Mouse (Mus musculus): ENCODE data around the gene Hsf5. TPM values are rescaled to one million over a fixed set of nuclear protein-coding genes. Genes with fewer than 3 reads are reported as not detected.

Gene Hsf5
- polyA plus RNA-seq (2015; fragmentation: Nextera tagmentation; extraction: Ambion mirVana) = 0.38 and 0.49 TPM in 2 replicates

GRCm38 (mm10) chr11:87616790-87617474 lies at the start of gene Hsf5:
Gene Hsf5, plus strand, starts transcription at chr11:87617164.
- no peak within 1 kb of the TSS for H3K4me2 ChIP-seq
- no peak for ATAC-seq (ENCODE audit: low FRiP score)
- H3K27ac ChIP-seq (replicated peaks) = no peak within 1 kb of the TSS
- 92% methylated on average over 66 of the region's 69 CpGs for WGBS
- H3K9me3 ChIP-seq (replicated peaks) = no peaks in the 10 kb centered on the region
- H3K4me1 ChIP-seq = no peaks in the 10 kb centered on the region
- no peak within 1 kb of the TSS for H3K9ac ChIP-seq (replicated peaks)
- no peaks in the 10 kb centered on the region for H3K27me3 ChIP-seq (replicated peaks)
- peaks cover 69% of the 10 kb centered on the region for H3K36me3 ChIP-seq
- no peak within 1 kb of the TSS for H3K4me3 ChIP-seq (replicated peaks)

DNA sequence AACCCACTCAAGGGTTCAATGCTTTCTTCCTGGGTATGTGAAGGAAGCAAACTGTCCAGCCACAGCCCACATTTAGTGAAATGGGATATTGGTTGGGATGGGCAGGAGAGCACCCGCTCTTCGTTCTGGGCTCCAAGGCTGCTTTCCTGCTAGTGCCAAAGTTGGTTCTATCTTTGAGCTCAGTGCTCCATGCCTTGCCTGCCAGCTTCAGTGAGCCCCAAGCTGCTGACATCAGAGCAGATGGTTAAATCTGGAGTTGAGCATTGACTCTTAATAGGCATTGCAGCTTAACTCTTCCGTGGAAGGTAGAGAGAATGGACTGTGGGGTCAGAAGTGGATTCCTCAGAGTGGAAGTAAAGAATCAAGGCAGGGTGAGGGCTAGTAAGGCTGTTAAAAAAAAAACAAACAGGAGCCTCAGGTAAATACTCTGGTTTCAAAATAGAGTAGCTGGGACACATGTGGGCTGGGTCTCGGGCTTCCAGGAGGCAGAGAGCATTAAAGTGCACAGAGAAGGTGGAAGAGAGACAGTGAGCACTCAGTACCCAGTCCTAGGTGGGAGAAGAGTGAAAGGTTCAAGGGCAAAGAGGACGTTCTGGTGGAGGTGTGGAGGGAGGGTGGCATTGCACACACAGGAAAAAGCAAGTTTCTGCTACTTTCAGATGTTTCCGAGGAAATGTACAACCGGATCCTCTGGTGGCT lies 48.6 kb upstream of the Hsf5 start, which contains the start of gene Sept4:
Gene Sept4, plus strand, starts transcription at position 649 of the 699 bp plus-strand sequence.
- H3K4me1 ChIP-seq = no peaks in the 10 kb centered on the region
- no peak within 1 kb of the TSS for H3K9ac ChIP-seq (replicated peaks)
- WGBS = 79% methylated on average over 7 of the region's 7 CpGs
- H3K36me3 ChIP-seq = no peaks in the 10 kb centered on the region
- no peaks in the 10 kb centered on the region for H3K9me3 ChIP-seq (replicated peaks)
- no peak within 1 kb of the TSS for H3K27ac ChIP-seq (replicated peaks)
- no peak within 1 kb of the TSS for H3K4me2 ChIP-seq
- no peaks in the 10 kb centered on the region for H3K27me3 ChIP-seq (replicated peaks)
- no peak for ATAC-seq (ENCODE audit: low FRiP score)
- H3K4me3 ChIP-seq (replicated peaks) = no peak within 1 kb of the TSS

GRCm38 (mm10) chr11:87570743-87571142 lies 46.2 kb upstream of the Hsf5 start:
- Histone ChIP-seq H3K27me3 (replicated peaks) (no peaks in the 10 kb centered on the region), H3K27ac (replicated peaks) (no peak overlapping the region), H3K36me3 (no peaks in the 10 kb centered on the region), H3K9me3 (replicated peaks) (no peaks in the 10 kb centered on the region), H3K4me2 (no peak overlapping the region), H3K4me3 (replicated peaks) (no peak overlapping the region), H3K4me1 (no peaks in the 10 kb centered on the region), H3K9ac (replicated peaks) (no peak overlapping the region)
- WGBS = 85% methylated on average over 5 of the region's 5 CpGs
- ATAC-seq (ENCODE audit: low FRiP score) = no peak

GRCm38 (mm10) chr11:87571361-87571950 lies 45.5 kb upstream of the Hsf5 start:
- 96% methylated on average over 1 of the region's 1 CpGs for WGBS
- H3K9ac ChIP-seq (replicated peaks) = no peak overlapping the region
- no peak for ATAC-seq (ENCODE audit: low FRiP score)

DNA sequence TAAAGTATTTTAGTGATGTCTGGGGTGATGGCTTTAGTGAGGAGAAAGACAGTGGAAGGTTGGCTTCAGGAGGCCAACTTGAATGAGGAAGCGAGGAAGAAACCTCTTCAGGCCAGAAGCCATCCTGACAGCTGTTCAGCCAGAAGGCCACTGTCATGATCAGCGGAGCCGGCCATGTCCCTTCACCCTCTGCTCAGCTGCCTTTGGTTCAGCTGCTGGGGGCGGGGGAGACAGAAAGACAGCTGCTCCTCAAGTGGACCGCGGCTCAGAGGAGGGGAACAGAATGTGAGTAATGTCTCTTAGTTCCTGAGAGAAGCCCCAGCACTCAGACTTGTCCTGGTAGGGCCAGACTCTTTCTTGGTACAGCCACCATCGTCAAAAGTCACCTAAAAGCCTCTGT lies 43.2 kb upstream of the Hsf5 start:
- H3K9ac ChIP-seq (replicated peaks) = no peak overlapping the region
- no peak overlapping the region for H3K27ac ChIP-seq (replicated peaks)
- H3K4me3 ChIP-seq (replicated peaks) = no peak overlapping the region
- ATAC-seq (ENCODE audit: low FRiP score) = no peak
- H3K36me3 ChIP-seq = no peaks in the 10 kb centered on the region
- 75% methylated on average over 7 of the region's 7 CpGs for WGBS
- H3K27me3 ChIP-seq (replicated peaks) = no peaks in the 10 kb centered on the region
- no peak overlapping the region for H3K4me2 ChIP-seq
- no peaks in the 10 kb centered on the region for H3K9me3 ChIP-seq (replicated peaks)
- peaks cover 17% of the 10 kb centered on the region for H3K4me1 ChIP-seq

More at GRCm38 (mm10) chr11:87571361-87571950, 45.5 kb upstream of the Hsf5 start:
- no peak overlapping the region for H3K4me2 ChIP-seq
- H3K4me1 ChIP-seq = no peaks in the 10 kb centered on the region
- H3K4me3 ChIP-seq (replicated peaks) = no peak overlapping the region
- no peaks in the 10 kb centered on the region for H3K27me3 ChIP-seq (replicated peaks)
- H3K36me3 ChIP-seq = no peaks in the 10 kb centered on the region
- H3K27ac ChIP-seq (replicated peaks) = no peak overlapping the region
- H3K9me3 ChIP-seq (replicated peaks) = no peaks in the 10 kb centered on the region

- WGBS = 76% methylated on average over 21 of the region's 21 CpGs
- no peak for ATAC-seq (ENCODE audit: low FRiP score)
Measured at GRCm38 (mm10) chr11:87574520-87575180, 42.3 kb upstream of the Hsf5 start.

DNA sequence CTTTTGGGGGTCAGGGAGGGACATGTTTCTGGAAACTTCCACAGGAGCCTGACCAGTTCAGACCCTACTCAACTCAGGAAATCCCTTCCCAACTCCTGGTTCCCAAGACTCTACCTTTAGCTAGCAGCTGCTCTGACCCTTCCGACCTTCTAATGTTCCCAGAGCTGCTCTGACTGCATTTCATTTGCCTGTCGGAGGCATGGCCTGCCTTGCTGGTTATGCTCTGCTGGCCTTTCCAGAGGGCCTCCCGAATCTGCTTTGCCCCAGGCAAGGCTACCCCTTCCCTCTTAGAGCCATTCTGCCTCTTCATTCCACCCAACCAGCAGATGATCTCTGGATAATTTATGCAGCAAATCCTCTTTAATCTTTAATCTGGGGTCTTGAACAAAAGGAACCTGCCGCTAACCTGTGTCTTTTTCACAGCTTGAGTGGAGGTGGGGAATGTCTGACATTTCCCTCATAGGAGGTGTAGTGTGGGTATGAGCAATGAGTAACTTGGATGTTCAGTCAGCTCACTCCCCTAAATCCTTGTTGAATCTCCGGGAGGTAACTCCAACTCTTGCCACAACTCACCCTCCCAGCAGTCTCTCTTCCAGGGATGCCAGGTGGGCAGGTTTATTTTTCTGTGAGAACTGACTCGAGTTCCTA lies 39.2 kb upstream of the Hsf5 start:
- WGBS = 26% methylated on average over 6 of the region's 6 CpGs

More at GRCm38 (mm10) chr11:87574520-87575180, 42.3 kb upstream of the Hsf5 start:
- H3K9ac ChIP-seq (replicated peaks) = no peak overlapping the region
- H3K9me3 ChIP-seq (replicated peaks) = no peaks in the 10 kb centered on the region
- H3K4me2 ChIP-seq = no peak overlapping the region
- H3K36me3 ChIP-seq = no peaks in the 10 kb centered on the region
- no peak overlapping the region for H3K27ac ChIP-seq (replicated peaks)
- H3K4me3 ChIP-seq (replicated peaks) = no peak overlapping the region
- H3K27me3 ChIP-seq (replicated peaks) = no peaks in the 10 kb centered on the region
- peaks cover 23% of the 10 kb centered on the region for H3K4me1 ChIP-seq

GRCm38 (mm10) chr11:87578249-87578962 lies 38.6 kb upstream of the Hsf5 start:
- Histone ChIP-seq H3K27me3 (replicated peaks) (no peaks in the 10 kb centered on the region), H3K36me3 (no peaks in the 10 kb centered on the region), H3K27ac (replicated peaks) (peak overlapping the region; percentile 78), H3K9me3 (replicated peaks) (no peaks in the 10 kb centered on the region), H3K4me1 (peaks cover 23% of the 10 kb centered on the region), H3K4me3 (replicated peaks) (peak overlapping the region; percentile 66), H3K4me2 (peak overlapping the region; percentile 95), H3K9ac (replicated peaks) (peak overlapping the region; percentile 74)
- ATAC-seq (ENCODE audit: low FRiP score) = peak; percentile 87
- under 1% methylated on average over 40 of the region's 40 CpGs for WGBS

More for the DNA sequence above, 39.2 kb upstream of the Hsf5 start:
- peak overlapping the region; percentile 66 for H3K4me3 ChIP-seq (replicated peaks)
- no peaks in the 10 kb centered on the region for H3K9me3 ChIP-seq (replicated peaks)
- H3K4me1 ChIP-seq = peaks cover 23% of the 10 kb centered on the region
- peak overlapping the region; percentile 95 for H3K4me2 ChIP-seq
- peak overlapping the region; percentile 78; the same call in 1 of the 2 replicates for H3K27ac ChIP-seq (replicated peaks)
- H3K36me3 ChIP-seq = no peaks in the 10 kb centered on the region
- no peak for ATAC-seq (ENCODE audit: low FRiP score)
- H3K27me3 ChIP-seq (replicated peaks) = no peaks in the 10 kb centered on the region
- peak overlapping the region; percentile 74 for H3K9ac ChIP-seq (replicated peaks)

- ATAC-seq (ENCODE audit: low FRiP score) = peak; percentile 64
- Histone ChIP-seq H3K4me3 (replicated peaks) (peak overlapping the region; percentile 66), H3K9me3 (replicated peaks) (no peaks in the 10 kb centered on the region), H3K27me3 (replicated peaks) (no peaks in the 10 kb centered on the region), H3K4me1 (peaks cover 23% of the 10 kb centered on the region), H3K4me2 (peak overlapping the region; percentile 95), H3K36me3 (no peaks in the 10 kb centered on the region), H3K9ac (replicated peaks) (peak overlapping the region; percentile 74), H3K27ac (replicated peaks) (peak overlapping the region; percentile 78)
- WGBS = 19% methylated on average over 10 of the region's 10 CpGs
Measured at GRCm38 (mm10) chr11:87578963-87579601, 37.9 kb upstream of the Hsf5 start.

- H3K9ac ChIP-seq (replicated peaks) = no peak overlapping the region
- H3K27ac ChIP-seq (replicated peaks) = no peak overlapping the region
- H3K4me2 ChIP-seq = peak overlapping the region; percentile 95; the same call in 1 of the 2 replicates
- H3K36me3 ChIP-seq = no peaks in the 10 kb centered on the region
- H3K27me3 ChIP-seq (replicated peaks) = no peaks in the 10 kb centered on the region
- H3K4me1 ChIP-seq = peaks cover 23% of the 10 kb centered on the region
- ATAC-seq (ENCODE audit: low FRiP score) = no peak
- H3K9me3 ChIP-seq (replicated peaks) = no peaks in the 10 kb centered on the region
- no peak overlapping the region for H3K4me3 ChIP-seq (replicated peaks)
- 28% methylated on average over 1 of the region's 1 CpGs for WGBS
Measured at GRCm38 (mm10) chr11:87579713-87580112, 37.3 kb upstream of the Hsf5 start.
